Mouse (Mus musculus) telencephalon, adult 2 months (tissue): ENCODE data around the gene Zbtb37.

Experiments
- DNase-seq: peaks from one replicate; pipeline ENCODE4 v3.0.0-alpha.2; 2011; ENCODE audit warnings: low read depth, low spot score

The Zbtb37 gene

GRCm38 (mm10) chr1:161034435-161035280 lies at the start of gene Zbtb37:
TSS of gene Zbtb37 (minus strand) at chr1:161034849.
- DNase-seq, result peak; percentile 99

- DNase-seq, result no peak
These were observed 42.6 kb upstream of the Zbtb37 start for GRCm38 (mm10) chr1:161077243-161077642.

- DNase-seq, result no peak
These were observed 41.6 kb upstream of the Zbtb37 start for GRCm38 (mm10) chr1:161076238-161076637.

GRCm38 (mm10) chr1:161071272-161071620 lies 36.6 kb upstream of the Zbtb37 start:
- DNase-seq, result no peak

GRCm38 (mm10) chr1:161070352-161071271 lies 36.0 kb upstream of the Zbtb37 start, which contains the start of the genes Dars2 and Cenpl:
TSS of gene Dars2 (minus strand) at chr1:161070658.
TSS of gene Cenpl (plus strand) at chr1:161070713.
- DNase-seq, result peak; percentile 98

- DNase-seq, result no peak
These were observed 28.7 kb upstream of the Zbtb37 start for GRCm38 (mm10) chr1:161063351-161063750.

- DNase-seq, result no peak
These were observed 22.5 kb upstream of the Zbtb37 start for GRCm38 (mm10) chr1:161057164-161057563.

- DNase-seq, result no peak
These were observed 12.3 kb upstream of the Zbtb37 start for GRCm38 (mm10) chr1:161046972-161047371.

GRCm38 (mm10) chr1:161041261-161042020 lies 6.8 kb upstream of the Zbtb37 start:
- DNase-seq, result no peak

- DNase-seq, result no peak
These were observed 6.2 kb upstream of the Zbtb37 start for GRCm38 (mm10) chr1:161040855-161041254.

GRCm38 (mm10) chr1:161040426-161040770 lies 5.7 kb upstream of the Zbtb37 start:
- DNase-seq, result no peak

- DNase-seq, result no peak
These were observed 5.2 kb upstream of the Zbtb37 start for GRCm38 (mm10) chr1:161039741-161040425.

GRCm38 (mm10) chr1:161038968-161039721 lies 4.5 kb upstream of the Zbtb37 start:
- no peak for DNase-seq

- DNase-seq, result no peak
These were observed 3.4 kb upstream of the Zbtb37 start for GRCm38 (mm10) chr1:161038004-161038403.

GRCm38 (mm10) chr1:161037599-161037998 lies 3.0 kb upstream of the Zbtb37 start:
- no peak for DNase-seq

- no peak for DNase-seq
These were observed 2.4 kb upstream of the Zbtb37 start for GRCm38 (mm10) chr1:161037026-161037425.

- no peak for DNase-seq
These were observed 1.8 kb upstream of the Zbtb37 start for GRCm38 (mm10) chr1:161036411-161036841.

- no peak for DNase-seq
These were observed 1.2 kb upstream of the Zbtb37 start for GRCm38 (mm10) chr1:161035786-161036404.

GRCm38 (mm10) chr1:161035281-161035785 lies 684 bp upstream of the Zbtb37 start:
- no peak for DNase-seq
